Mouse (Mus musculus) midbrain, embryonic 14.5 days (tissue): ENCODE results near the gene Tmed4. TPM values are rescaled to one million over a fixed set of nuclear protein-coding genes. Genes with fewer than 3 reads are reported as not detected.
"Not testable (repeated sequence)": the region's sequence is repeated elsewhere in the genome, so short reads cannot be mapped to it uniquely, and the experiment has no call there.

ENCODE experiments used
- ATAC-seq: fragments of 200-750 bp; cut with Nextera tagmentation; 2 replicates; pipeline ENCODE4 v1.8.0; 2017; ENCODE audit warnings: moderate number of reproducible peaks, moderate library complexity; ENCODE audit not compliant: low FRiP score, low TSS enrichment
- DNase-seq: peaks from one replicate; pipeline ENCODE4 v3.0.0-alpha.2; 2015
- H3K27ac ChIP-seq: fragments of 300-500 bp; sonication (generic); replicated peaks from 2 replicates; pipeline ENCODE4 v1.5.1; 2014; ENCODE audit warnings: mild to moderate bottlenecking, low read depth, low read length, moderate library complexity
- H3K27me3 ChIP-seq: fragments of 300-500 bp; sonication (generic); 2 replicates; pipeline ENCODE4 v1.6.1; 2014; ENCODE audit warnings: low read length, control low read depth, mixed read lengths; ENCODE audit not compliant: control insufficient read depth, insufficient read depth
- H3K36me3 ChIP-seq: fragments of 300-500 bp; sonication (generic); 2 replicates; pipeline ENCODE4 v1.6.1; 2014; ENCODE audit warnings: low read length, control low read depth; ENCODE audit not compliant: control insufficient read depth, insufficient read depth
- H3K4me1 ChIP-seq: fragments of 300-500 bp; sonication (generic); 2 replicates; pipeline ENCODE4 v1.6.1; 2014; ENCODE audit warnings: mild to moderate bottlenecking, antibody characterized with exemption, low read length, control low read depth; ENCODE audit not compliant: control insufficient read depth, insufficient read depth
- H3K4me2 ChIP-seq: fragments of 300-500 bp; sonication (generic); 2 replicates; pipeline ENCODE4 v1.6.1; 2014; ENCODE audit warnings: mild to moderate bottlenecking, low read length, moderate library complexity
- H3K4me3 ChIP-seq: fragments of 300-500 bp; sonication (generic); replicated peaks from 2 replicates; pipeline ENCODE4 v1.5.1; 2014; ENCODE audit warnings: low read depth, low read length
- H3K9ac ChIP-seq: fragments of 300-500 bp; sonication (generic); replicated peaks from 2 replicates; pipeline ENCODE4 v1.6.1; 2014; ENCODE audit warnings: mild to moderate bottlenecking, low read length, moderate library complexity
- H3K9me3 ChIP-seq: fragments of 300-500 bp; sonication (generic); 2 replicates; pipeline ENCODE4 v1.6.1; 2016; ENCODE audit warnings: low read length, control low read depth, mixed read lengths; ENCODE audit not compliant: control insufficient read depth
- WGBS: fragments of 180-500 bp; shearing (Covaris S2); extraction: QIAGEN DNeasy Blood & Tissue Kit; methylation state at CpG from one replicate; pipeline ENCODE4 v1.1.7; 2014; 5-methylcytosine and 5-hydroxymethylcytosine counted together
- polyA plus RNA-seq: library from polyadenylated mRNA; unstranded; fragments of >200 nt; fragmentation: Nextera tagmentation; extraction: Ambion mirVana; gene quantifications from 2 replicates; pipeline ENCODE4 v1.2.1, GENCODE M21; 2014

Gene Tmed4
- polyA plus RNA-seq, 1 experiment from 2014 or later: 140 TPM

DNA sequence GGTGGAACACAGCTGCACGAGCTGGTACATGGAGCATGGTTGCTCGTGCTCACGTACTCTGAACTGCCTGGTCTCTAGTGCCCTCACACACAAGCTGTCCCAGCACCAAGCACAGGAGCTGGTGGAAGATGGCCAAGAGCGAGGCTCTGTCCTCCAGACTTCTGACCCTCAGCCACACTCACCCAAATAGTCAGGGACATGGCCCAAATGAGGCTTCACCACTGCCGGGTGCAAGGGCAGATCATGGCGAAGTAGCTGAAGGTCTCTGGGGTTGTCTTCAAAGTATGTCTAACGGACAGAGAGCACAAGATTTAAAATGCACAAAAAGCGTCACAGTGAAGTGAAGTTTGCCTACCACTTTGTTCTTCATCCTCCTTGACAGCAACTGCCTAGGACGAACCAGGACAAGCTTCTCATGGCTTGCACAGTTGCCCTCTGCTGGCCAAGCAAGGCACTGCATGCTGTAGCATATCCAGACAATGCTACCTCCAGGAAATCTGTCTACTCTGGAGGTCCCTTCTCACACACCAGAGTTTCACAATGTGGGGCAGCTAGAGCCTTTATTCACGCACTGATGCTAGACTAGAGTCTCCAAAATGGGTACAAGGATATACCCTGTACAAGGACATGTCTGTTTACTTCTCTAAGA is 13.1 kb downstream of the Tmed4 start:
- H3K9me3 ChIP-seq: no peaks in the 10 kb centered on the region
- no peak overlapping the region for H3K9ac ChIP-seq
- H3K4me2 ChIP-seq: no peak overlapping the region
- H3K27ac ChIP-seq: no peak overlapping the region
- H3K4me3 ChIP-seq: no peak overlapping the region
- ATAC-seq: 0 out of 2 replicates have a peak, but pooled peaks have one; percentile 43
- H3K36me3 ChIP-seq: peaks cover 89% of the 10 kb centered on the region
- 75% methylated on average over 10 of the region's 10 CpGs for WGBS
- H3K27me3 ChIP-seq: no peaks in the 10 kb centered on the region
- peak; percentile 93 for DNase-seq
- peaks cover 2% of the 10 kb centered on the region for H3K4me1 ChIP-seq

DNA sequence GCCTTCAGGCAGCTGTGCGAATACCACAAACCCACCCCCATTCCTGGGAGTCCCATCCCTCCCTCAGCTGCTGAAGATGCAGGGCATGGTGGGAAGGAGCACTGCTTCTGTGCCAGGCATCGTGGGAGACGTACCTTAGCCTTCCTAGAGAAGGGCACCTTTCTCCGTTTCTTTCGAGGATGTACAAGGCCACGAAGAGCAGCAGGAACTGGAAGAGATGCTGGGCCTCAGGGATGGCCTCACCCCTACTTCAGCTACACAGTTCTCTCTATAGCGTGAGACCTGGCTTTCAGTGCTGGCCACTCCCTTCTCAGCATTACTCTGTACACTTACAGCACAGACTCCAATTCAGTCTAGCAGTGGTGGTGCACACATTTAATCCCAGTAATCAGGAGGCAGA is 15.3 kb downstream of the Tmed4 start:
- DNase-seq: no peak
- no peak overlapping the region for H3K9ac ChIP-seq
- 97% methylated on average over 7 of the region's 7 CpGs for WGBS
- no peak for ATAC-seq
- no peak overlapping the region for H3K4me3 ChIP-seq
- peaks cover 68% of the 10 kb centered on the region for H3K36me3 ChIP-seq
- no peaks in the 10 kb centered on the region for H3K27me3 ChIP-seq
- no peak overlapping the region for H3K27ac ChIP-seq
- no peak overlapping the region for H3K4me2 ChIP-seq
- no peaks in the 10 kb centered on the region for H3K4me1 ChIP-seq
- H3K9me3 ChIP-seq: no peaks in the 10 kb centered on the region

DNA sequence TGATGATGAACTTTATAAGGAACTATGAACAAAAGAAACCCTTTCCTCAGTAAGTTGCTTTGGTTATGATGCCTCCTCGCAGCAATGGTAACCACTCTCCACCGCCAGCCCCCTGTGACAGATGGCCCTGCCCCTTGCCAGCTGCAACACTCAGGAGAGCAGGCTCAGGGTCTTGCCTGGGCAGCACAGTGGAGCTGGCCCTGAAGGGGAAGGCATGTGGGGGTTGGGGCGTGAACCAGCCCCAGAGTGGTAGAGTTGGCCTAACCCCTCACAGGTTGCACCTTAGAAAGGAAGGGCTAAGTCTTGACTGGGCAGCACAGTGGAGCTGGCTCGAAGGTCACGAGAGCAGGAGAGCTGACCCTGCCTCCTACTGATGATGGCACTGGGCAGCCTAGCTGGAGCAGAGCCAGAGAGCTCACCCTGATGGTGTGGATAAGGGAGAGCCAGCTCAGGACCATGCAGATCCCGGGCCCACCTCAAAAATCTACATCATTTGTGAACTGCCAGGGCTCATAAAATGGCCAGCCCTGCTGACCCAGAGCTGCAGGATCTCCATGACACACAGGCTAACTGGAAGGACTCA is 18.1 kb downstream of the Tmed4 start:
- DNase-seq (no peak), ATAC-seq (no peak)
- peaks cover 42% of the 10 kb centered on the region for H3K36me3 ChIP-seq

DNA sequence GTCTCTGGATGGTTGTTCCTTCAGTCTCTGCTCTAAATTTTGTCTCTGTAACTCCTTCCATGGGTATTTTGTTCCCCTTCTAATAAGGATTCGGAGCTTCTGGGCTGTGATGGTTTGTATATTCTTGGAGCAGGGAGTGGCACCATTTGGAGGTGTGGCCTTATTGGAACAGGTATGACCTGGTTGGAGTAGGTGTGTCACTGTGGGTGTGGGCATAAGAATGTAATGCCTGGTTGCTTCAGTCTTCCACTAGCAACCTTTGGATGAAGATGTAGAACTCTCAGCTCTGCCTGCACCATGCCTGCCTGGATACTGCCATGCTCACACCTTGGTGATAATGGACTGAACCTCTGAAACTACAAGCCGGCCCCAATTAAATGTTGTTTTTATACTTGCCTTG is 20.1 kb downstream of the Tmed4 start:
- H3K27ac ChIP-seq, ATAC-seq, H3K4me1 ChIP-seq, H3K9ac ChIP-seq, H3K27me3 ChIP-seq, H3K9me3 ChIP-seq, DNase-seq, H3K4me2 ChIP-seq, H3K4me3 ChIP-seq: not testable (repeated sequence)
- WGBS: 90% methylated on average over 2 of the region's 2 CpGs
- H3K36me3 ChIP-seq: peaks cover 24% of the 10 kb centered on the region

More for the DNA sequence above, 18.1 kb downstream of the Tmed4 start:
- H3K9ac ChIP-seq: no peak overlapping the region
- 70% methylated on average over 6 of the region's 6 CpGs for WGBS
- no peaks in the 10 kb centered on the region for H3K27me3 ChIP-seq
- no peak overlapping the region for H3K4me3 ChIP-seq
- H3K9me3 ChIP-seq: no peaks in the 10 kb centered on the region
- H3K4me2 ChIP-seq: no peak overlapping the region
- no peaks in the 10 kb centered on the region for H3K4me1 ChIP-seq
- H3K27ac ChIP-seq: no peak overlapping the region

DNA sequence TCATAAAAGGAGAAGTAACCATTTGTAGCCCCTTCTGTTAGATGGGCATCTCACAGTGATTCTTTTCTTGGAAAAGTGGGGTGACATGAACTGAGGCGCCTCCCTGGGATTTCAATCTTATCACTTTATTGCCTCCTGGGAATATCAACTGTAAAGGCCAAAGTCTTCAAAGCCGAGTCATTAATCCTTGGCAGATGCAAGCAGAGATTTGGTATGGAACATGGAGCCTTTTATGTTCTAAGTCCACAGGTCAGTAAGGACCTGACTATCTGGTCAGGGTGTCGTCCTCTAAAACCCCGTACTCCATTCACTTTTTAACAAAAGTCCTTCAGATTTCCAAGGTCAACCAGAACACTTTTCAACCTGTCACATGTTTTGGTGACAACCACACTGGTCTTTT is 21.8 kb downstream of the Tmed4 start:
- no peak overlapping the region for H3K4me3 ChIP-seq
- DNase-seq: no peak
- no peaks in the 10 kb centered on the region for H3K4me1 ChIP-seq
- no peaks in the 10 kb centered on the region for H3K9me3 ChIP-seq
- 0 out of 2 replicates have a peak, but pooled peaks cover 6% of the 10 kb centered on the region for H3K36me3 ChIP-seq
- no peak overlapping the region for H3K9ac ChIP-seq
- H3K27ac ChIP-seq: no peak overlapping the region
- ATAC-seq: no peak
- no peaks in the 10 kb centered on the region for H3K27me3 ChIP-seq
- H3K4me2 ChIP-seq: no peak overlapping the region
- 94% methylated on average over 4 of the region's 4 CpGs for whole genome bisulfite sequencing

DNA sequence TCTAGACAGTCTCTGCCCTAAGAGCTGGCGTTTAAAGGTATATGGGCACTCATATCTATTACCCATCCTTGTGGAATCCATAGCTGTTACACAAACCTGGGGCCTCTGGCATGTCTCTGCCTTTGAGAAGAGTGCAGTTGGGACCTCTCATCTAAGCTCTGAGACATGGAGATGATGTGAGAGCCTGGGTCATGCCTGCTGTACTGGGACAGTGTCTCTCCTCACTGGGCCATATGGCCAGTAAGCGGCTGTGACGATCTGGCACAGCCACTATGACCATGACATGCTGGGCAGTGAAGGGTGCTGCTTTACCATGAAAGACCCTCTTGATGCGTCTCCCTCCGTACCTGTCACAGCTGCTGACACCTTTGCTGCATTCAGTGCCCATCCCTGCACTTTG is 22.4 kb downstream of the Tmed4 start:
- Histone ChIP-seq H3K4me3 (no peak overlapping the region), H3K9me3 (no peaks in the 10 kb centered on the region), H3K27ac (no peak overlapping the region), H3K4me2 (no peak overlapping the region), H3K9ac (no peak overlapping the region), H3K4me1 (no peaks in the 10 kb centered on the region), H3K27me3 (no peaks in the 10 kb centered on the region), H3K36me3 (0 out of 2 replicates have a peak, but pooled peaks cover under 1% of the 10 kb centered on the region)
- no peak for DNase-seq
- 94% methylated on average over 5 of the region's 5 CpGs for WGBS
- no peak for ATAC-seq

DNA sequence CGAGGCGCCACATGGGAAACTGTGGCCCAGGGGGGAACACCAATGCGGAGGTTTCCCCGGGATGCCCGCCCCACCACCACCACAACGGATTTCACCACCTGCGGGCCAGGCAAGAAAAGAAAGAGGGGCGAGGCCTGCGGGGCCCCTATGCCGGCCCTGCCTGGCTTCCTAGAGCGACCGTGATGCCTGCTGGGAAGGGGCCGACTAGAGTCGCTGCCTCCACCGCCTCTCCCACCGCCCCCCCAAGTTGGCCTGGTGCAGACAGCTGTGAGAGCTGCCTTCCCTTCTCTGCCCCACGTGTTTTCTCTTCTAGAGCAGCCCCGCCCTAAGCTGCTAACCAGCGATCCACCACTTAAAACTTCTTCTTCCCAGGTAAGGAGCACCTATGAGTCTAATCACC is 30.0 kb downstream of the Tmed4 start:
- no peaks in the 10 kb centered on the region for H3K27me3 ChIP-seq
- DNase-seq (no peak), ATAC-seq (no peak)
- no peaks in the 10 kb centered on the region for H3K4me1 ChIP-seq
- WGBS: 51% methylated on average over 19 of the region's 19 CpGs
- H3K4me2 ChIP-seq: no peak overlapping the region
- no peak overlapping the region for H3K27ac ChIP-seq
- no peaks in the 10 kb centered on the region for H3K9me3 ChIP-seq
- H3K9ac ChIP-seq: no peak overlapping the region
- no peaks in the 10 kb centered on the region for H3K36me3 ChIP-seq
- H3K4me3 ChIP-seq: no peak overlapping the region

DNA sequence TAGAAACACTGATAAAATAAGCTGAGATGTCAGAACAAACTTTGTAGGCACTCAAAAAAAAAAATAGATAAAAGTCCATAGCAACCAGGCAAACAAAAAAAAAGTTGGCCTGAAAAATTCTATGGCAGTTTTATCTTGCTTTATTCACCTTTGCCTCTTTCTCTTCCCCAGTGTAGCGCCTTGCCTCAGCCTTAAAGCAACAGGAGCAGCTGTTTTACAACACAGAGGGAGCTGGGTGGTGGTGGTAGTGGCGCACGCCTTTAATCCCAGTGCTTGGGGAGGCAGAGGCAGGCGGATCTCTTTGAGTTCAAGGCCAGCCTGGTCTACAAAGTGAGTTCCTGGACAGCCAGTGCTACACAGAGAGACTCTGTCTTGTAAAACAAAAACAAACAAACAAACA is 41.6 kb downstream of the Tmed4 start:
- DNase-seq (no peak), ATAC-seq (no peak)
- Histone ChIP-seq H3K4me2 (no peak overlapping the region), H3K9me3 (no peaks in the 10 kb centered on the region), H3K9ac (no peak overlapping the region), H3K27ac (no peak overlapping the region), H3K4me3 (no peak overlapping the region), H3K27me3 (no peaks in the 10 kb centered on the region), H3K4me1 (no peaks in the 10 kb centered on the region), H3K36me3 (no peaks in the 10 kb centered on the region)
- 87% methylated on average over 4 of the region's 4 CpGs for WGBS

DNA sequence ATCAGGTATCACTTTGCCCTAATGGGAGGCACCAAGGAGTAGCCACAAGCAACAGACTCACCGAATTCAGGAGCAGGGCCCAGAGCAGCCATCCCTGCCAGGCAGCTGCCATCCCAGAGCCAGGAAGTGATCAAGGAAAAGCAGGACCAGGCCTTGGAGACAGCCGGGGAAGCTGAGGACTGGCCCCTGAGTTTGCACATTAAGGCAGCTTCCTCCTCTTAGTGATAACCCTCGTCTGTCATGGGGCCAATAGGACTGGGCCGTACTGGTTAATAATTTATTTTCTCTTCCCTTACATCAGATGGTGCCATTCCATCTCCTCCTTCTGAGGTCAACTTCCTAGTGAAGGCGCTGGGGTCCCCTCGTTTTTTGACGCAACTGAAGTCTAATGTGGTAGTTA is 44.7 kb downstream of the Tmed4 start, which contains the start of gene Npc1l1:
Gene Npc1l1 (minus strand): TSS at position 132 of the 400 bp plus-strand sequence.
- WGBS: 86% methylated on average over 7 of the region's 7 CpGs
- DNase-seq: no peak

More for the DNA sequence above, 44.7 kb downstream of the Tmed4 start, which contains the start of gene Npc1l1:
- no peak within 1 kb of the TSS for H3K27ac ChIP-seq
- H3K4me2 ChIP-seq: no peak within 1 kb of the TSS
- H3K4me1 ChIP-seq: no peaks in the 10 kb centered on the region
- H3K9me3 ChIP-seq: no peaks in the 10 kb centered on the region
- H3K27me3 ChIP-seq: no peaks in the 10 kb centered on the region
- H3K9ac ChIP-seq: no peak within 1 kb of the TSS
- no peaks in the 10 kb centered on the region for H3K36me3 ChIP-seq
- no peak for ATAC-seq
- H3K4me3 ChIP-seq: no peak within 1 kb of the TSS
